Mouse (Mus musculus): ENCODE measurements at regions not wholly inside any gene's neighbourhood (a gene's known extent, or its start where the extent isn't known, plus 50 kb on each side); places are given as distances from the start of the nearest gene placed in this dataset.

DNA sequence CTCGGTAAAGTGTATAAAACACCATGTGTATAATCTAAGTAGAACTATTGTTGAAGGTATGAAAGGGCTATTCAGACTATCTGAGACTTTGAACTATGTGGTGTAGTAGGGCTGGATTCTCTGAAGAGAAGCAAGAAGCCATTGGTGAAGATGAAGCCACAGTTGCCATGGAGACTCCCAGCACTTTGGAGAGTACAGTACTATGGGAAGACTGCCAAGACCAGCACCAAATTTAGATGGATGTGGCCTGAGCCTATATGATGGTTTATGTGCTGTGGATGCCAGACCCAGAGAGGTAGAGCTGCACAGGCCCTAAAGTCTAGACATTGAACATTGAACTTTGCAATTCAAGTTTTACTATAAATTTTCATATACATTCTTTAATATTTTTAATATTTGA is 151.3 kb upstream of the Tle1 start:
- TF ChIP-seq CTCF (IDR thresholded peaks at IDR 0.05; ENCODE audit: control insufficient read depth, insufficient read depth, insufficient replicate concordance, low read depth, low read length) (no peak), POLR2A (IDR thresholded peaks at IDR 0.05; ENCODE audit: control insufficient read depth, low read depth, low read length) (no peak)

Data from testis, adult 2 months (tissue).